Mouse (Mus musculus): ENCODE measurements at regions not wholly inside any gene's neighbourhood (a gene's known extent, or its start where the extent isn't known, plus 50 kb on each side); places are given as distances from the start of the nearest gene placed in this dataset.

- ATAC-seq (ENCODE audit: insufficient number of reproducible peaks, insufficient read depth, low FRiP score, low TSS enrichment, low read depth) = no peak
- no peak overlapping the region for H3K9ac ChIP-seq
- H3K27ac ChIP-seq = no peak overlapping the region
- no peaks in the 10 kb centered on the region for H3K27me3 ChIP-seq
- 53% methylated on average over 6 of the region's 6 CpGs for WGBS
- H3K4me3 ChIP-seq = no peak overlapping the region
- 0 out of 2 replicates have a peak, but pooled peaks cover 9% of the 10 kb centered on the region for H3K4me1 ChIP-seq
- H3K9me3 ChIP-seq = no peaks in the 10 kb centered on the region
- H3K4me2 ChIP-seq = no peak overlapping the region
- H3K36me3 ChIP-seq = no peaks in the 10 kb centered on the region
Measured at GRCm38 (mm10) chr3:101660635-101661034, 56.2 kb upstream of the Atp1a1 start.

GRCm38 (mm10) chr3:101660176-101660575 lies 55.7 kb upstream of the Atp1a1 start:
- H3K4me2 ChIP-seq = no peak overlapping the region
- no peak overlapping the region for H3K27ac ChIP-seq
- 95% methylated on average over 4 of the region's 4 CpGs for WGBS

GRCm38 (mm10) chr3:101657979-101658378 lies 53.5 kb upstream of the Atp1a1 start:
- Histone ChIP-seq H3K27me3 (no peaks in the 10 kb centered on the region), H3K9me3 (no peaks in the 10 kb centered on the region), H3K27ac (no peak overlapping the region), H3K4me1 (peaks cover 16% of the 10 kb centered on the region), H3K36me3 (no peaks in the 10 kb centered on the region), H3K4me2 (no peak overlapping the region), H3K9ac (no peak overlapping the region), H3K4me3 (no peak overlapping the region)
- ATAC-seq (ENCODE audit: insufficient number of reproducible peaks, insufficient read depth, low FRiP score, low TSS enrichment, low read depth) = no peak

More at GRCm38 (mm10) chr3:101660176-101660575, 55.7 kb upstream of the Atp1a1 start:
- Histone ChIP-seq H3K36me3 (no peaks in the 10 kb centered on the region), H3K9me3 (no peaks in the 10 kb centered on the region), H3K4me1 (0 out of 2 replicates have a peak, but pooled peaks cover 9% of the 10 kb centered on the region), H3K4me3 (no peak overlapping the region), H3K9ac (no peak overlapping the region), H3K27me3 (no peaks in the 10 kb centered on the region)
- no peak for ATAC-seq (ENCODE audit: insufficient number of reproducible peaks, insufficient read depth, low FRiP score, low TSS enrichment, low read depth)

- H3K4me3 ChIP-seq = no peak overlapping the region
- H3K4me2 ChIP-seq = no peak overlapping the region
- H3K27ac ChIP-seq = no peak overlapping the region
- no peaks in the 10 kb centered on the region for H3K36me3 ChIP-seq
- no peak for ATAC-seq (ENCODE audit: insufficient number of reproducible peaks, insufficient read depth, low FRiP score, low TSS enrichment, low read depth)
- 84% methylated on average over 4 of the region's 4 CpGs for WGBS
- no peaks in the 10 kb centered on the region for H3K9me3 ChIP-seq
- H3K4me1 ChIP-seq = peaks cover 9% of the 10 kb centered on the region
- no peaks in the 10 kb centered on the region for H3K27me3 ChIP-seq
- H3K9ac ChIP-seq = no peak overlapping the region
Measured at GRCm38 (mm10) chr3:101654720-101655119, 50.2 kb upstream of the Atp1a1 start.

All from embryonic facial prominence, embryonic 13.5 days (tissue).